In genomic region chr5:114087875-114088480, GRCm38 (mm10) we compare ENCODE assay signal across 17 mouse cellular contexts. TPM values are rescaled to one million over a fixed set of nuclear protein-coding genes. Genes with fewer than 3 reads are reported as not detected.
DNase-seq lines count a peak whose midpoint lies in the region; ATAC-seq and TF ChIP-seq lines count a peak whose summit lies in the region.
"Had no signal": no experiment of that assay in that cellular context is flagged by ENCODE, and none has a peak within 500 bp of the region (broad histone marks: within the 10 kb centered on the region; RNA-seq: fewer than 3 reads in every experiment).

No protein-coding gene starts in this region.

- WGBS in forebrain, embryonic 10.5 days = 80% methylated on average over 12 of the region's 12 CpGs
- 72% methylated on average over 12 of the region's 12 CpGs for WGBS in forebrain, embryonic 13.5 days

- no peaks in the 10 kb centered on the region for H3K79me2 ChIP-seq in MEL (ENCODE audit: control insufficient read depth, insufficient read depth, low read length, poor library complexity)

- no peaks in the 10 kb centered on the region for H3K4me1 ChIP-seq in MEL (ENCODE audit: control insufficient read depth in 1 of 2, insufficient read depth in 2 of 2, low read length in 2 of 2)
- H3K4me1 ChIP-seq in forebrain, embryonic 10.5 days = peaks cover 16% of the 10 kb centered on the region
- peaks cover 17% of the 10 kb centered on the region for H3K4me1 ChIP-seq in forebrain, embryonic 13.5 days

- no peak for TF ChIP-seq EP300 in MEL (IDR thresholded peaks at IDR 0.05; ENCODE audit: low read depth in 1 of 2, low read length in 2 of 2)

- ATAC-seq in forebrain, embryonic 13.5 days = no peak
- ATAC-seq: forebrain, embryonic 15.5 days; intestine, embryonic 15.5 days; lung, postnatal 0 days; midbrain, embryonic 15.5 days had no signal

- no peak overlapping the region for H3K27ac ChIP-seq in MEL (ENCODE audit: control insufficient read depth, low read depth, low read length)
- no peak overlapping the region for H3K27ac ChIP-seq in forebrain, embryonic 10.5 days
- no peak overlapping the region for H3K27ac ChIP-seq in forebrain, embryonic 13.5 days
- H3K27ac ChIP-seq: forebrain, embryonic 15.5 days; hindbrain, embryonic 12.5 days; intestine, embryonic 15.5 days; kidney, embryonic 15.5 days; liver, embryonic 13.5 days; midbrain, embryonic 15.5 days had no signal

- no peaks in the 10 kb centered on the region for H3K9me3 ChIP-seq in MEL (replicated peaks; ENCODE audit: insufficient read depth, low read length)
- H3K9me3 ChIP-seq in forebrain, embryonic 10.5 days = no peaks in the 10 kb centered on the region
- no peaks in the 10 kb centered on the region; the same call in 1 of the 2 replicates for H3K9me3 ChIP-seq in forebrain, embryonic 13.5 days (replicated peaks)
- H3K9me3 ChIP-seq: forebrain, embryonic 15.5 days; hindbrain, embryonic 12.5 days; intestine, embryonic 15.5 days; kidney, embryonic 15.5 days; liver, embryonic 13.5 days; midbrain, embryonic 15.5 days had no signal

- TF ChIP-seq CTCF in MEL (IDR thresholded peaks at IDR 0.05 in 2 of 3, conservative IDR thresholded peaks at IDR 0.05 in 1 of 3; ENCODE audit: control insufficient read depth in 1 of 3, insufficient read depth in 1 of 3, low read depth in 2 of 3, low read length in 3 of 3, poor library complexity in 1 of 3, severe bottlenecking in 1 of 3) = no peak

- TF ChIP-seq RAD21 in MEL (IDR thresholded peaks at IDR 0.05; ENCODE audit: low read depth, low read length) = no peak

- peaks cover 3 to 6% of the 10 kb centered on the region in 2 experiments; a peak in 2 of 4 replicates for H3K27me3 ChIP-seq in MEL (ENCODE audit: control insufficient read depth in 1 of 2, insufficient read depth in 2 of 2, low read length in 2 of 2)
- peaks cover 7% of the 10 kb centered on the region; the same call in 1 of the 2 replicates for H3K27me3 ChIP-seq in forebrain, embryonic 10.5 days (ENCODE audit: poor library complexity, severe bottlenecking)
- H3K27me3 ChIP-seq in forebrain, embryonic 13.5 days = peaks cover 2% of the 10 kb centered on the region; the same call in 1 of the 2 replicates
- H3K27me3 ChIP-seq: forebrain, embryonic 15.5 days; hindbrain, embryonic 12.5 days; intestine, embryonic 15.5 days; midbrain, embryonic 15.5 days had no signal

- no peak overlapping the region for H3K4me3 ChIP-seq in MEL (ENCODE audit: control insufficient read depth in 1 of 2, insufficient read depth in 1 of 2, low read depth in 2 of 2, low read length in 2 of 2)
- no peak overlapping the region for H3K4me3 ChIP-seq in forebrain, embryonic 10.5 days
- no peak overlapping the region for H3K4me3 ChIP-seq in forebrain, embryonic 13.5 days
- H3K4me3 ChIP-seq: forebrain, embryonic 15.5 days; hindbrain, embryonic 12.5 days; intestine, embryonic 15.5 days; kidney, embryonic 15.5 days; liver, embryonic 13.5 days; midbrain, embryonic 15.5 days had no signal

- TF ChIP-seq POLR2A in MEL (IDR thresholded peaks at IDR 0.05; ENCODE audit: control insufficient read depth in 1 of 2, insufficient read depth in 1 of 2, low read depth in 1 of 2, low read length in 2 of 2, poor library complexity in 1 of 2) = no peak

- H3K36me3 ChIP-seq in MEL (ENCODE audit: control insufficient read depth in 1 of 2, insufficient read depth in 2 of 2, low read length in 2 of 2) = no peaks in the 10 kb centered on the region
- no peaks in the 10 kb centered on the region for H3K36me3 ChIP-seq in forebrain, embryonic 10.5 days (replicated peaks)
- no peaks in the 10 kb centered on the region for H3K36me3 ChIP-seq in forebrain, embryonic 13.5 days (ENCODE audit: poor library complexity, severe bottlenecking)
- H3K36me3 ChIP-seq: forebrain, embryonic 15.5 days; hindbrain, embryonic 12.5 days; intestine, embryonic 15.5 days; kidney, embryonic 15.5 days; liver, embryonic 13.5 days; midbrain, embryonic 15.5 days had no signal

- DNase-seq in frontal cortex, adult 2 months (ENCODE audit: extremely low spot score in 1 of 2, low spot score in 1 of 2) = peak; percentile 51 to 62
- DNase-seq in frontal cortex, postnatal 10 days (ENCODE audit: low spot score in 2 of 2) = no peak
- peak; percentile 10 for DNase-seq in MEL (ENCODE audit: low read depth, low spot score)
- peak; percentile 80 for DNase-seq in cerebellum, adult 9-11 months
- peak; percentile 75 for DNase-seq in retina, adult 2 months (ENCODE audit: low read depth, low spot score)
- DNase-seq in forebrain, embryonic 10.5 days (ENCODE audit: extremely low spot score, low spot score) = no peak
- no peak for DNase-seq in testis, postnatal 10 days (ENCODE audit: low spot score)
- DNase-seq: embryo, embryonic 11 days; liver, embryonic 13.5 days had no signal

- no peak overlapping the region for H3K9ac ChIP-seq in MEL (ENCODE audit: control insufficient read depth, low read depth, low read length, poor library complexity, severe bottlenecking)
- H3K9ac ChIP-seq in forebrain, embryonic 13.5 days = no peak overlapping the region
- H3K9ac ChIP-seq: forebrain, embryonic 15.5 days; hindbrain, embryonic 12.5 days; intestine, embryonic 15.5 days; kidney, embryonic 15.5 days; liver, embryonic 13.5 days; midbrain, embryonic 15.5 days had no signal

- no peak overlapping the region for H3K4me2 ChIP-seq in forebrain, embryonic 13.5 days
- H3K4me2 ChIP-seq: forebrain, embryonic 15.5 days; hindbrain, embryonic 12.5 days; intestine, embryonic 15.5 days; kidney, embryonic 15.5 days; liver, embryonic 13.5 days; midbrain, embryonic 15.5 days had no signal

TF ChIP-seq in MEL, 35 proteins besides CTCF, POLR2A, EP300 and RAD21:
- TF ChIP-seq ZNF384 (IDR thresholded peaks at IDR 0.05; ENCODE audit: low read depth, low read length) (peak; percentile 94), GABPA (IDR thresholded peaks at IDR 0.05; ENCODE audit: low read depth, low read length) (no peak)

RNA-seq across cellular contexts. Expression of gene Svop, which starts 3.4 kb away (rescaled TPM):
- 105 and 113 TPM in 2 replicates for polyA plus RNA-seq in frontal cortex, adult 2 months (2012; rRNA removed)
- total RNA-seq in MEL (2012; rRNA removed) = not detected in 2 replicates
- polyA plus RNA-seq in MEL (2012; ENCODE audit: insufficient read depth in 1 of 2, insufficient read length in 2 of 2, low read depth in 1 of 2, low replicate concordance in 2 of 2, missing spikeins in 1 of 2) = not detected
- polyA plus RNA-seq in forebrain, embryonic 10.5 days (2016; fragmentation: Nextera tagmentation; extraction: Ambion mirVana) = 3.2 and 5.4 TPM in 2 replicates
- 52.2 and 57.1 TPM in 2 replicates for polyA plus RNA-seq in forebrain, embryonic 13.5 days (2015; fragmentation: Nextera tagmentation; extraction: Ambion mirVana)
- total RNA-seq: megakaryocyte, adult 5-6 weeks had no signal
- polyA plus RNA-seq: lung, postnatal 0 days had no signal

RNA-seq across cellular contexts. Expression of gene Usp30, which starts 22.7 kb away (rescaled TPM):
- polyA plus RNA-seq in frontal cortex, adult 2 months (2012; rRNA removed) = 31.5 and 34.5 TPM in 2 replicates
- 11.9 and 12.8 TPM in 2 replicates for total RNA-seq in MEL (2012; rRNA removed)
- polyA plus RNA-seq in MEL (2012; ENCODE audit: insufficient read depth in 1 of 2, insufficient read length in 2 of 2, low read depth in 1 of 2, low replicate concordance in 2 of 2, missing spikeins in 1 of 2) = 10 to 100 TPM in 1 of 2 experiments, not detected in 1; 21.1 TPM
- polyA plus RNA-seq in forebrain, embryonic 10.5 days (2016; fragmentation: Nextera tagmentation; extraction: Ambion mirVana) = 12.4 and 12.7 TPM in 2 replicates
- 16.2 and 17.7 TPM in 2 replicates for polyA plus RNA-seq in forebrain, embryonic 13.5 days (2015; fragmentation: Nextera tagmentation; extraction: Ambion mirVana)

RNA-seq across cellular contexts. Expression of gene Alkbh2, which starts 40.0 kb away (rescaled TPM):
- 8.7 and 10.0 TPM in 2 replicates for polyA plus RNA-seq in frontal cortex, adult 2 months (2012; rRNA removed)
- 15.2 and 15.7 TPM in 2 replicates for total RNA-seq in MEL (2012; rRNA removed)
- 10 to 100 TPM in 1 of 2 experiments, not detected in 1; 22.6 TPM for polyA plus RNA-seq in MEL (2012; ENCODE audit: insufficient read depth in 1 of 2, insufficient read length in 2 of 2, low read depth in 1 of 2, low replicate concordance in 2 of 2, missing spikeins in 1 of 2)
- polyA plus RNA-seq in forebrain, embryonic 10.5 days (2016; fragmentation: Nextera tagmentation; extraction: Ambion mirVana) = 12.8 and 13.6 TPM in 2 replicates
- 6.7 and 9.0 TPM in 2 replicates for polyA plus RNA-seq in forebrain, embryonic 13.5 days (2015; fragmentation: Nextera tagmentation; extraction: Ambion mirVana)

RNA-seq across cellular contexts. Expression of gene Ung, which starts 42.2 kb away (rescaled TPM):
- polyA plus RNA-seq in frontal cortex, adult 2 months (2012; rRNA removed) = 5.4 and 5.9 TPM in 2 replicates
- 19.6 and 22.1 TPM in 2 replicates for total RNA-seq in MEL (2012; rRNA removed)
- 10 to 100 TPM in 1 of 2 experiments, not detected in 1; 62.2 TPM for polyA plus RNA-seq in MEL (2012; ENCODE audit: insufficient read depth in 1 of 2, insufficient read length in 2 of 2, low read depth in 1 of 2, low replicate concordance in 2 of 2, missing spikeins in 1 of 2)
- 88.2 and 88.6 TPM in 2 replicates for polyA plus RNA-seq in forebrain, embryonic 10.5 days (2016; fragmentation: Nextera tagmentation; extraction: Ambion mirVana)
- polyA plus RNA-seq in forebrain, embryonic 13.5 days (2015; fragmentation: Nextera tagmentation; extraction: Ambion mirVana) = 45.3 and 46.6 TPM in 2 replicates

RNA-seq across cellular contexts. Expression of gene Acacb, which starts 58.4 kb away (rescaled TPM):
- 3.3 and 3.7 TPM in 2 replicates for polyA plus RNA-seq in frontal cortex, adult 2 months (2012; rRNA removed)
- 1.9 and 2.0 TPM in 2 replicates for total RNA-seq in MEL (2012; rRNA removed)
- polyA plus RNA-seq in MEL (2012; ENCODE audit: insufficient read depth in 1 of 2, insufficient read length in 2 of 2, low read depth in 1 of 2, low replicate concordance in 2 of 2, missing spikeins in 1 of 2) = 1 to 10 TPM in 1 of 2 experiments, not detected in 1; 5.3 TPM
- polyA plus RNA-seq in forebrain, embryonic 10.5 days (2016; fragmentation: Nextera tagmentation; extraction: Ambion mirVana) = 2.5 TPM in 2 replicates
- polyA plus RNA-seq in forebrain, embryonic 13.5 days (2015; fragmentation: Nextera tagmentation; extraction: Ambion mirVana) = 0.96 and 1.5 TPM in 2 replicates

Comparison
In these comparisons a context has a peak if more than half of its experiments do, and no peak if none do; other contexts are left out.
1. DNase-seq: peak in frontal cortex, adult 2 months (2 of 2), MEL (single experiment), cerebellum, adult 9-11 months (single experiment) and retina, adult 2 months (single experiment); none in frontal cortex, postnatal 10 days (0 of 2), forebrain, embryonic 10.5 days (single experiment) and testis, postnatal 10 days (single experiment).